Mouse (Mus musculus) embryonic facial prominence, embryonic 12.5 days (tissue): ENCODE results near the gene Gsn. TPM values are rescaled to one million over a fixed set of nuclear protein-coding genes. Genes with fewer than 3 reads are reported as not detected.

ENCODE experiments used
- ATAC-seq: fragments of 200-750 bp; cut with Nextera tagmentation; 2 replicates; pipeline ENCODE4 v1.8.0; 2017; ENCODE audit not compliant: insufficient number of reproducible peaks, insufficient read depth, low FRiP score, low TSS enrichment
- H3K27ac ChIP-seq: fragments of 300-500 bp; sonication (generic); 2 replicates; pipeline ENCODE4 v1.5.1; 2016; ENCODE audit warnings: mild to moderate bottlenecking
- H3K27me3 ChIP-seq: fragments of 300-500 bp; sonication (generic); 2 replicates; pipeline ENCODE4 v1.6.1; 2016; ENCODE audit warnings: mild to moderate bottlenecking, moderate library complexity
- H3K36me3 ChIP-seq: fragments of 300-500 bp; sonication (generic); 2 replicates; pipeline ENCODE4 v1.6.1; 2016; ENCODE audit warnings: mild to moderate bottlenecking
- H3K4me1 ChIP-seq: fragments of 300-500 bp; sonication (generic); 2 replicates; pipeline ENCODE4 v1.6.1; 2016
- H3K4me2 ChIP-seq: fragments of 300-500 bp; sonication (generic); replicated peaks from 2 replicates; pipeline ENCODE4 v1.6.1; 2016; ENCODE audit warnings: mild to moderate bottlenecking, moderate library complexity
- H3K4me3 ChIP-seq: fragments of 300-500 bp; sonication (generic); 2 replicates; pipeline ENCODE4 v1.5.1; 2016; ENCODE audit warnings: mild to moderate bottlenecking
- H3K9ac ChIP-seq: fragments of 300-500 bp; sonication (generic); 2 replicates; pipeline ENCODE4 v1.6.1; 2016; ENCODE audit warnings: mild to moderate bottlenecking, moderate library complexity
- H3K9me3 ChIP-seq: fragments of 300-500 bp; sonication (generic); 2 replicates; pipeline ENCODE4 v1.6.1; 2016; ENCODE audit warnings: mild to moderate bottlenecking, moderate library complexity
- WGBS: fragments of 180-500 bp; shearing (Covaris S2); methylation state at CpG from one replicate; pipeline ENCODE4 v1.1.7; 2016; 5-methylcytosine and 5-hydroxymethylcytosine counted together
- polyA plus RNA-seq: library from polyadenylated mRNA; unstranded; fragments of >200 nt; fragmentation: Nextera tagmentation; extraction: Ambion mirVana; gene quantifications from 2 replicates; pipeline ENCODE4 v1.2.1, GENCODE M21; 2016

Gene Gsn
- polyA plus RNA-seq, 1 experiment from 2014 or later, result 130 TPM

GRCm38 (mm10) chr2:35267876-35268566 lies 11.8 kb downstream of the Gsn start:
- Histone ChIP-seq H3K4me1 (peaks cover 65% of the 10 kb centered on the region), H3K27ac (no peak overlapping the region), H3K9ac (no peak overlapping the region), H3K4me3 (no peak overlapping the region), H3K36me3 (no peaks in the 10 kb centered on the region), H3K4me2 (no peak overlapping the region), H3K27me3 (no peaks in the 10 kb centered on the region), H3K9me3 (no peaks in the 10 kb centered on the region)
- 72% methylated on average over 10 of the region's 10 CpGs for WGBS
- ATAC-seq, result no peak

DNA sequence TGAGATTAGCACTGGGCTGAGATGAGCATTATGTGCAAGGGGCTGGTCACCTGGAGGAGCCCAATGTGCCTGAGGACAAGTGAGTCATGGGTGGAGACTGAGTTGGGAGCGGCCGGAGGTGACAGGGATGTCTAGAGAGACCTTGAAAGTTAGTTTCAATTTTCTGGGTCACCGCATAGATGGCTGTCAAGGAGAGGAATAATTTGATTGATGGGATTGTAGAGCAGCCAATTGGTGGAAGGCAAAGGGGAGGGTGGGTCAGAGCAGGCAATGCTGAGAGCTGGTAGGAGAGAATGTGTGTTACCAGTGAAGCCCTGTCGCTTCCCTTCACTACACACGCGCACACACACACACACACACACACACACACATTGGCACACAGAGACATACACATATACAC lies 13.0 kb downstream of the Gsn start:
- no peak overlapping the region for H3K9ac ChIP-seq
- no peaks in the 10 kb centered on the region for H3K36me3 ChIP-seq
- no peak overlapping the region for H3K4me3 ChIP-seq
- ATAC-seq, result no peak
- 85% methylated on average over 6 of the region's 6 CpGs for WGBS
- H3K27ac ChIP-seq, result no peak overlapping the region
- peaks cover 76% of the 10 kb centered on the region for H3K4me1 ChIP-seq
- no peaks in the 10 kb centered on the region for H3K27me3 ChIP-seq
- no peaks in the 10 kb centered on the region for H3K9me3 ChIP-seq
- H3K4me2 ChIP-seq, result no peak overlapping the region

DNA sequence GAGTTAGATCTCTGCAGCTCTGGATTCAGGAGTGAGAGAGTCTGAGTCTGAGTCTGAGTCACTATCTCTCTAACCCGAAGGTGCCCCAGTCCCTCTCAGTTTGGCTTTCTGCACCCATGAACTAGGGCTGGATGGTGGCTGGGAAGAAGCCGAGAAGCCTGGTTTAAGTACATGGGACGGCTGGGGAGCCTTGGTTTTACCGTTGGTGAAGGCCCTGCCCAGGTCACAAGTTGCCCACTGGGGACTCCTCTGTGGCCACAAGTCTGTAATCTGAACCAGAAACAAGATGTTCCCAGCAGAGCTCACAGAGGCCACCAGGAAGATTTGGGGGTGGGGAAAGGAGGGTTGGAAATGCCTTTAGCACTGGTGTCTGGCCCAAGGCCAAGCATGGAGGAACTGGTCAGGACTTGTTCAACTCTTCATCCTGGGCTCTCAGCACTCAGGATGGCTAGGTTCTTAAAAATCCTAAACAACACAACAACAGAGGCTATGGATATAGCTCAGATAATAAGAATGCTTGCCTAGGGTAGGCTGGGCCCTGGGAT lies 13.6 kb downstream of the Gsn start:
- no peak for ATAC-seq
- Histone ChIP-seq H3K36me3 (no peaks in the 10 kb centered on the region), H3K27me3 (no peaks in the 10 kb centered on the region), H3K4me2 (no peak overlapping the region), H3K27ac (peak overlapping the region; percentile 52), H3K4me3 (no peak overlapping the region), H3K9ac (no peak overlapping the region), H3K9me3 (no peaks in the 10 kb centered on the region), H3K4me1 (peaks cover 77% of the 10 kb centered on the region)
- 47% methylated on average over 4 of the region's 4 CpGs for WGBS

DNA sequence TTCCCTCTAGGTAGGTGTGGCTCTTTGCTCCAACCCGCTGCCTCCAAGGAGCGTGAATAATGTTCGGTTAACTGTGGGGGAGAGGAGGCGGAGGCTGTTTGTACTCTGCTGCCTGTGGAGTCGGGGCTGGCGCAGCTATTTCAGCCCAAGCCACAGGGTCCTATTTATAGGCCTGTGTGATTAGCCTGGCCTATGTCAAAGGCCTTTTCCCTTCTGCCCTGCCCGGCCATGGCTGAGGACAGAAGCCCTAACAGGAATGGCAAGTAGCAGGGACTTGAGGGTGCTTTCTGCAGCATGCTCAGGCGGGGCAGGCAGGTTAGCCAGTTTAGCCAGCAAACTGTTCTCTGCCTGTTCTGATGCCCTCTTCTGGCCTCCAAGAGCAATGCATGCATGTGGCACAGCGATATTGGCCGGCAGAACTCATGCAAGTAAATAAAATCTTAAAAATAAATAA lies 14.4 kb downstream of the Gsn start:
- no peak for ATAC-seq
- Histone ChIP-seq H3K9me3 (no peaks in the 10 kb centered on the region), H3K9ac (no peak overlapping the region), H3K4me1 (peaks cover 69% of the 10 kb centered on the region), H3K36me3 (no peaks in the 10 kb centered on the region), H3K4me2 (no peak overlapping the region), H3K4me3 (no peak overlapping the region), H3K27ac (peak overlapping the region; percentile 51), H3K27me3 (no peaks in the 10 kb centered on the region)
- 22% methylated on average over 10 of the region's 10 CpGs for WGBS

DNA sequence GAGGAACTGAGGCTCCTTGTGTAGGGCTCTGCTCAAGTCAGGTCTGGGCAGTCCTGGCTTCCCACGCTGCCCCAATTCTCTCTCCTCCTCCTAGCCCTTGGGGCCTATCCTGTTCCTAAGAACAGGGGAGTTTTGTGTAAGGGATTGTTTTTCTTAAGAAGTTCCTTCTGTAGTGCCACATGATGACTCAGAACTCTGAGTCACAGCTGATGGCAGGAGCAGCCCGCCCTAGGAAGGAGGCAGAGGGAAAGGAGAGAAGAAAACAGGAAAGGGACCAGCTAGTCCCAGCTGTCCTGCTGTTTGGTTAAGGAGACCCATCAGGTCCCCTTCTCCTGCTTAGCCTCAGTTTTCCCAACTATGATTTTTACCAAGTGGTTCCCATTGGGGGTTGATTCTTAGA lies 15.6 kb downstream of the Gsn start:
- H3K4me3 ChIP-seq, result no peak overlapping the region
- WGBS, result 34% methylated on average over 2 of the region's 2 CpGs
- H3K36me3 ChIP-seq, result no peaks in the 10 kb centered on the region
- H3K4me2 ChIP-seq, result no peak overlapping the region
- ATAC-seq, result no peak
- H3K4me1 ChIP-seq, result peaks cover 59% of the 10 kb centered on the region
- no peaks in the 10 kb centered on the region for H3K27me3 ChIP-seq
- peak overlapping the region; percentile 14; the same call in 1 of the 2 replicates for H3K27ac ChIP-seq
- no peaks in the 10 kb centered on the region for H3K9me3 ChIP-seq
- no peak overlapping the region for H3K9ac ChIP-seq

GRCm38 (mm10) chr2:35272881-35273280 lies 16.7 kb downstream of the Gsn start:
- 82% methylated on average over 6 of the region's 6 CpGs for WGBS
- no peaks in the 10 kb centered on the region for H3K36me3 ChIP-seq
- H3K9me3 ChIP-seq, result no peaks in the 10 kb centered on the region
- no peak overlapping the region for H3K4me3 ChIP-seq
- no peak overlapping the region for H3K4me2 ChIP-seq
- peak; percentile 30; the same call in 1 of the 2 replicates for ATAC-seq
- no peak overlapping the region for H3K9ac ChIP-seq
- H3K4me1 ChIP-seq, result peaks cover 53% of the 10 kb centered on the region
- peak overlapping the region; percentile 87 for H3K27ac ChIP-seq
- no peaks in the 10 kb centered on the region for H3K27me3 ChIP-seq

- Histone ChIP-seq H3K9me3 (no peaks in the 10 kb centered on the region), H3K36me3 (no peaks in the 10 kb centered on the region), H3K4me1 (peaks cover 47% of the 10 kb centered on the region), H3K4me3 (no peak overlapping the region), H3K27me3 (no peaks in the 10 kb centered on the region), H3K27ac (peak overlapping the region; percentile 87), H3K9ac (no peak overlapping the region), H3K4me2 (no peak overlapping the region)
- 12% methylated on average over 2 of the region's 2 CpGs for WGBS
- peak; percentile 53 for ATAC-seq
Measured at GRCm38 (mm10) chr2:35273536-35273935, 17.4 kb downstream of the Gsn start.

DNA sequence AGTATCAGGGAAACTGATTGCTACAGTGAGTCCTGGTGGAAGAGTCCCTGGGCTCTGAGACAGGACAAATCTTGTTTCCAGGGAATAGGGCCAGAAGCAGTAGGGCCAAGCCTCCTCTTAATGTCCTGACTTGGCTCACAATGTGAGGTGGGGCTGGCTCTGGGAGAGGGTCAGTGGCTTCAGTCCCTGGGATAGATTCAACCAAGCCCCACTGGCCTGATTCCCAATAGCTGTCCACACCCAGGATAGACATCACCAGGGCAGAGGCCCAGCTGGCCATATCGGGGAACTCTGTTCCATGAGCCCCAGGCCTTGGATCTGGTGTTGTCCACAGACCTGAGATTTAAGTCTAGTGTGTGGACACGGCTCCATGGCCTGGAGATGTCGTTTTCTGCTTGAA lies 21.5 kb downstream of the Gsn start:
- H3K9ac ChIP-seq, result no peak overlapping the region
- WGBS, result 76% methylated on average over 3 of the region's 3 CpGs

DNA sequence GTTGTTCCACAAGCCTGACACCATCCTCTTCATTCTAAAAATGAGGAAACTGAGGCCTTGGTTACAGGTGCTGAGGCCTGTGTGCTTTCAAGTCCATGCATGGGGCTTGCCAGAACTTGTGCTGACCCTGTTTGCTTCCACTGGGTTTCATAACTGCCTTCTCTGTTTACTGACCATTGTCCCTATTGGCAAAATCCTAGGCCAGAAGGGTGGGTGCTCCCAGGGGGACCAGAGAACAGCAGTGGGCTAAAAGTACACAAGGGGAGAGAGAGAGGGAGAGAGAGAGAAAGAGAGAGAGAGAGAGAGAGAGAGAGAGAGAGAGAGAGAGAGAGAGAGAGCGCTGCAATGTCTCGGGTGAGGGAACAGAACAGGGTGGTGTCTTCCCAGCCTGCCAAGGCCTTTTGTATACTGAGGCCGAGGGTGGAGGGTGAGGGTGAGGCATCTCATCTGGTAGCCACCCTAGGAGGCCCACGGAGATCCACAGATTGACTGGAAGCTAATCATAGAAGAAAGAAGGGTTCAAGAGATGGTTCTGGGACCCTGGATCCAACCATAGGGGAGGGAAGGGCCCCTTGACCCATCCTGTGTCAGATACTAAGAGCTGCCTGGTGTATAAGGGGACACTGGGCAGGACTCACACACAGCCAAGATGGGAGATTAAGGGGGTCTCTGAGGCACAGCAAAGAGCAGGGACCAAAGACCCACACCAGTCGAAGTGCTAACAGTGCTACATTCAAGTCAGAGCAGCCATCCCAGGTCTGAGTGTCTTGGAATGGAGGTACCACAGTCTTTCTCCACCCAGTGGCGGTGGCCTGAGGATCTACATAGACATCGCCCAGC lies 22.4 kb downstream of the Gsn start:
- Histone ChIP-seq H3K9me3 (no peaks in the 10 kb centered on the region), H3K4me3 (no peak overlapping the region), H3K27me3 (peaks cover 22% of the 10 kb centered on the region), H3K36me3 (no peaks in the 10 kb centered on the region), H3K4me2 (no peak overlapping the region), H3K27ac (no peak overlapping the region), H3K9ac (no peak overlapping the region), H3K4me1 (peaks cover 13% of the 10 kb centered on the region)
- 90% methylated on average over 7 of the region's 7 CpGs for WGBS
- no peak for ATAC-seq

More for the DNA sequence above, 21.5 kb downstream of the Gsn start:
- H3K9me3 ChIP-seq, result no peaks in the 10 kb centered on the region
- peaks cover 14% of the 10 kb centered on the region for H3K27me3 ChIP-seq
- peaks cover 18% of the 10 kb centered on the region for H3K4me1 ChIP-seq
- ATAC-seq, result no peak
- H3K4me2 ChIP-seq, result no peak overlapping the region
- H3K36me3 ChIP-seq, result no peaks in the 10 kb centered on the region
- H3K4me3 ChIP-seq, result no peak overlapping the region
- no peak overlapping the region for H3K27ac ChIP-seq

- H3K36me3 ChIP-seq, result no peaks in the 10 kb centered on the region
- 49% methylated on average over 3 of the region's 3 CpGs for WGBS
- H3K9ac ChIP-seq, result no peak overlapping the region
- no peak overlapping the region for H3K4me2 ChIP-seq
- 0 out of 2 replicates have a peak, but pooled peaks cover 4% of the 10 kb centered on the region for H3K4me1 ChIP-seq
- H3K27ac ChIP-seq, result no peak overlapping the region
- no peak overlapping the region for H3K4me3 ChIP-seq
- no peaks in the 10 kb centered on the region for H3K9me3 ChIP-seq
- ATAC-seq, result no peak
- H3K27me3 ChIP-seq, result peaks cover 27% of the 10 kb centered on the region
Measured at GRCm38 (mm10) chr2:35280001-35280400, 23.8 kb downstream of the Gsn start.

GRCm38 (mm10) chr2:35282214-35282613 lies 26.0 kb downstream of the Gsn start:
- no peak overlapping the region for H3K27ac ChIP-seq
- 0 out of 2 replicates have a peak, but pooled peaks cover 4% of the 10 kb centered on the region for H3K4me1 ChIP-seq
- H3K27me3 ChIP-seq, result peaks cover 27% of the 10 kb centered on the region
- H3K36me3 ChIP-seq, result peaks cover 4% of the 10 kb centered on the region; the same call in 1 of the 2 replicates
- H3K9ac ChIP-seq, result peak overlapping the region; percentile 51
- H3K4me2 ChIP-seq, result peak overlapping the region; percentile 75
- 3% methylated on average over 32 of the region's 32 CpGs for WGBS
- no peaks in the 10 kb centered on the region for H3K9me3 ChIP-seq
- ATAC-seq, result no peak
- H3K4me3 ChIP-seq, result peak overlapping the region; percentile 34
